Mouse (Mus musculus): Measurements from ENCODE around the gene Fli1.

Fli1 gene

DNA sequence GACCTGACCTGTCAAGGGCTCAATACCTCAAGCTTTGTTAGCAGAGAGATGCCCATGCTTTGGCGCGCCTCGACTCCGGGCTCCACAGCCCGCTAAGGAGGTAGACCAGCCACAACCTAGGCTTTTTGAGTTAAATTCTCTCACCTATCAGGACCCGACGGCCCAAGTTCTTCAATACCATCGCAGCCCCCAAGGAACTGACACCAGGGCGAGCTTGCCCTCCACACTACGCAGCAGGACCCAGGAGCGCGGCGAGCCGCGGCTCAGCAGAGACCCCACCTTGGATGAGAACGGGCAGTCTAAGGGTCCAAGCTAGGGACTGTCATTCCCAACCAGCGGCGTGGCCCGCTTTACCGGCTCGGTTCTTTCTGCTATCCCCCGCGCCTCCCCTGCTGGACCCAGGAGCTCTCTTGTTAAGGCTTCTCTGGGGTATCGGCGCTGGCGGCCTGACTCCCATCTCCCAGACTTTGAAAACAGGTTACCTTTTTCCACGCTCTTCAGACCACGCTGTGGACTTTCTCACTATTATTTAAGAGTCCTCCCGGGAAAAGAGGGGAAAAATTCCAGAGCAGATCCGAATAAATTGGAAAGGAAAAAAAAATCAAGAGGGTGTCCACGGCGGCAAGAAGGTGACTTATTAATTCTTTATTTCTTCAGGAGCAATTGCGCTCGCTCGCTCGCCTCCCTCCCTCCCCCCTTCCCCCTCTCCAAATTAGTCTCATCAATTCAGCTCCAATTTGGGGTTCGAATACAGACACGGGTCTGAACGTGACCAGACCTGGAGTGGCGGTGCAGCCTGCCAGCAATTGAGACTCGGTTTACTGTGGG lies at the start of gene Fli1:
Gene Fli1, minus strand, starts transcription at position 650 of the 828 bp plus-strand sequence.
- no peak for DNase-seq (ENCODE audit: low spot score in 2 of 2)

DNA sequence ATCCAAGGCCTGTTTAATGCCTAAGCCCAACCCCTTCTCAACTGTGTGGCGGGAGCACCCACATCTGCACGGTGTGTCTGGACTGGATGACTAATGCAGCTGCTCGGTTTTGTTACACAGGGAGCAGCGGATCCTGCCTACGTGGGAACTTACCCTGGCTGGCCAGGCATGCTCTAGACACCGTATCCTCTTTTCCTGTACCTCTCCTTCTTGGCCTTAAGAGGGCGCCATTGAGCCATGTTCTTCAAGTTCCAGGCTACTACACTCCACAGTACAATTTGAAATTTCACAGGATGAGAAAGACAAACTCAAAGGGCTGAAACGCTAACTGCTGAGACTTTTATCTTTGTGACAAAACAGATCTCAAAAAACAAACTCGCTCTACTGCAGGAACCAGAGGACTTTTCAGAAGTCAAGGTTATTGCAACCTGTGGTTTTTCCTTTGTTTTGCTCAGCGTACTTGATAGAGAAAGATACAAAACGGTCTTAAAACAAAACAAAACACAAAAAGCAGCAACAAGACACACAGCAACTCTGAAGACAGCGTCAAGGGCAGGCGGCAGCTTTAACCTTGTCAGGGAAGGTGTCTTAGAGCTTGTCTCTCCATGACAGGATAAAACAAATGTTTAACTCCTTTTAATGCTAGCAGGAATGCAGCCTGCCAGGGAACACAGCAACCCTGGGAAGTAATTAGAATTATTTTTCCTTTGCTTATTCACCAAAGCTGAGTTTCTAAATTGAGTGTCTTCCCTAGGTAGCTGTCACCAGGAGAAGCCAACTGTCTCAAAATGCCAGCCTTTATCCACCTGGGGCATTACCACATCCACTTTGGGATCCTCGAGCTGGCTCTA lies 49.3 kb upstream of the Fli1 start:
- peak in 1 of 2 experiments; percentile 47 for DNase-seq (ENCODE audit: low spot score in 2 of 2)

DNA sequence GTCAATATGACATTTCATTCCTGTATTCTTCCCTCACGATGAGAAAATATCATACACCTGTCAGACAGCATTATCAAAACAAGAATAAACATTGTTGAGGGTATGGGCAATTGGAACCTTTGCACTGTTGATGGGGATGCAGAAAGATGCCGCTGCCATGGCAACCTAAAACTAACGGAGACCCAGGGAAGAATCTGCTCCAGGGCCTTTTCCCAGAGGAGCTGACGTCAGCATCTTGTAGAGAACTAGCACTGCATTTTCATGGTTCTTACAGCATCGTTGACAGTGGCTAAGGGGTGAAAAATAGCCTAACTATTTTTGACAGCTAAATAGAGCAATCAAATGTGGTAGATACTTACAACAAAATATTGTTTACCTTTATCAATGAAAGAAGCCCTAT lies 47.9 kb upstream of the Fli1 start:
- DNase-seq (ENCODE audit: low spot score in 2 of 2): no peak

DNA sequence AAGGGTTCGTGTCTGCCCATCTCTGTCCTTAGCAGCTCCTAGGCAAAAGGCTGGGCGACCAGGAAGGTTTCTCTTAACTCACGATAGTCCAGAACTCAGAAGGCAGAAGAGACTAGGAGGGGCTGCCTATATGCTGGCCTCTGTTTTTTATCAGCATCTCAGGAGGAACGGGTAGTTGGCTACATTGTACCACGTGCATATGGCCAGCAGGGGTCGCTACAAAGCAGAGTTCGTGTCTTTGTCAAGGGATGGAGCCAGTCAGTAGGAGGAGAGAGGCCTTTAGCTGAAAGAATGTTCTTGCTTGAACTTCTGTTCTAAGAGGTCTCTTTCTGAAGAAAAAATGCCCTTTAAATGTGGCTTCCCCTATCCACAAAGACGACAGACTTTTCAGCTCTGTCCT lies 47.2 kb upstream of the Fli1 start:
- DNase-seq (ENCODE audit: low spot score in 2 of 2): peak; percentile 69 to 82

DNA sequence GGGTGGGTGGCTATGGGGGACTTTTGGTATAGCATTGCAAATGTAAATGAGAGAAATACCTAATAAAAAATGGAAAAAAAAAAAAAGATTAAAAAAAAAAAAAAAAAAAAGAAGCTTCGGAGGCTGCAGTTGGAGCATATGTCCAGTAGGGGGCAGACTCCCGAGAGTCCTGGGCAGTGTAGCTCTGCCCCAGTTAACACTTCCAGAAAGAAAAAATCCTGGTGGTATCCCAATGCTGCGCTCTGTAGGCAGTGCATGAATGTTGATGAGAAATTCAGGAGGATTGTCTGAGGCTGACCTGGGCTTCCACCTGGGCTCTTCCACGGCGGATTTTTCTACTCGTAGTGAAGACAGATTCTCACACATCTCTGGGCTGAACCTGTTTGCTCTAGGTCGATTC lies 42.7 kb upstream of the Fli1 start:
- no peak for DNase-seq (ENCODE audit: low spot score in 2 of 2)

DNA sequence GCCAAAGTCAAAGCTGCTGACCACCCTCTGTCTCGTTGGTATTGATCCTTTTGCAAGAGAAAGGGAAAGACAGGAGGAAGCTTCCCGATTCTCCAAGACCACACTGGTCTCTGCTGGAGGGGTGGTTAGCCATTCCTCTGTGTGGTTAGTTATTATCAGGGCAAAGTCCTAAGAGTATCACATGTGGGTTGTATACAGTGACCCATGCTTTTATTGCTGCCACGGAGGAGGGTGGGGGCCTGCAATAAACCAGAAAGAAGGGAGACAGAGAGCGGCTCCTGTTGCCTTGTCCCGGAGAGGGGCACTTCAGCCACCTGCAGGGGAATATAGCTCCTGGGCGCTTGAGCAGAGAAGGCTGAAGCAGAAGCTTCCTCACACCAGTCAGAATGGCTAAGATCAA lies 41.2 kb upstream of the Fli1 start:
- DNase-seq (ENCODE audit: low spot score in 2 of 2): no peak

DNA sequence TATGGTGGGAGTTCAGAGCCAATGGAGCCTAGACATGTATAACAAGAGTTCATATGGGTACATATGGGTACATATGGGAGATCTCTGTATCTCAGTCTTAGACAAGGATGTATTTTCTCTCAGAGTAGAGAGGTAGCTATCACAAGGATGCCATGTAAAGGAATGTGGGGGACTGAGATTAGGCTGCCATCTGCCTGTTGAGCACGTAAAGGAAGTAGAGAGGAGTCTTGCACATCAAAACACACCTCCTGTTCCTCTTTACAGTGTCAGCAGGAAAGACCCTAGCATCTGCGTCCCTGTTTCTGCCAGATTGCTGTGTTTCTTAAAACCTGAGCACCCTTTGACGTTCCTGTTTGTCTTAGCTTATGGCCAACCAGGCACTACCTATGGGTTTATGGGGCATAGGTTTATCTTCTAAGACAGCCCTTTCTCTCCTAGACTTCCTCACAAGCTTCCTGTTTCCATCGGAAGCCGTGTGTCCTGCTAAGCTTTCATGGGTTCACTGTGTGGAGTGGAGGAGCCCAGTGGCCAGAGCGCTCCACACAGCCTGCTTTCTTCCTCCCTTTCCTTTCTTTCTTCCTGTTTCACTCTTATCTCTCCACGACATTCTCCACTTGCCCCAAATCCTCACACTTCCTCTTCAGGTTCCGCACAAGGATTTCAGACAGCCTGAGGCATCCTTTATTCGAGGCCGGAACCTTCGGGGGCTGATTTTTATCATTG lies 39.4 kb upstream of the Fli1 start:
- DNase-seq (ENCODE audit: low spot score in 2 of 2): no peak

DNA sequence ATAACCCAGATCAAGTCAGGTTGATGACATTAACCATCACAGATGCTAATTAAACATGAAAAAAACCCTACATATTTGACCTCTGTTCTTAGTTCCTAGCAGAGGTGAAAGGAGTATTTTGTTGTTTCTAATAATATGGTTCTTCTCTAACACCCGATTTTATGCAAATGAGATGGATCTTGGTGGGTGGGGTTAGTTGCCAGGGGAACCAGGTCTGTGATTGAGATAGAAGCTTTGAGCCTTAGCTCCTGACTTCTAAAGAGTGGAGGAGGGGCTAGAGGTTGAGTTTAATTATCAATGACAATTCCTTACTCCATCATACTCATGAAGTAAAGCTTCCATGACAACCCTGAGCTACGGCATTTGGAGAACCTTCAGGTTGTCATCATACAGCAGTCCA lies 35.8 kb upstream of the Fli1 start:
- no peak for DNase-seq (ENCODE audit: low spot score in 2 of 2)

DNA sequence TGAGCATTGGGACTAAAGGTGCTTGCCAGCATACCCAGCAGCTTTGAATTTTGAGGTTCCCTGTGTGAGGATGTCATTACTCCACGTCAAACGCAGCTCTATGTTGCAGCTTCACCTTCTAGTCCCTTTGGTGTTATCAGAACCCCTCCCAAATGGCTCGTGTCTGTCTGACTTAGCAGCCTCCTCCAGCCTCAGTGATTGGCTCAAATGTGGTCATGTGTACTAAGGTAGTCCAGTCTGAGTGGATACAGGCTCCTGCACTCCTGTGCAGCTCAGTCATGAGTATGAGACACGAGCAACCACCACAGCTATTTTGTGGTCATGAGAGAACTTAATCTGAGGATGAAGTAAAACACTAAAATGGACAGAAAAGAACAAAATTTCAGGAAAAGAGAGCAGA lies 31.0 kb upstream of the Fli1 start:
- no peak for DNase-seq (ENCODE audit: low spot score in 2 of 2)

DNA sequence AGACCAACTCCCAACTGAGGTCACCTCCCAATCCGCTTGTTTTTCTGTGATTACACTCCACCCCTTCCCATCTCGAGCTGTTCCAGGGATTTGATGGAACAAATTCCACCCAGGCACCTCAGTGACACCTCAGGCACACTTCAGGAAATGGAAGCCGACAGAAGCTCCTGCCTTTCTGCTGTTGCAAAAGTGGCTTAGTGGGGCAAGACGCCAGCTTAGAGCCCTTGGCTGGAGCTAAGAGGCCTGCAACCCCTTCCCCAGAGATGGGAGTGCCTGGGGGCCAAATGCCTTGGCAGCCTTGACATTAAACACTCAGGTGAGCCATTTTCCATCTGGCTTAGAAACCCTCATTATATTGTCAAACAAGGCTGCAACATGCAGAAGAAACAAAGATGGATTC lies 29.0 kb upstream of the Fli1 start:
- DNase-seq (ENCODE audit: low spot score in 2 of 2): no peak

DNA sequence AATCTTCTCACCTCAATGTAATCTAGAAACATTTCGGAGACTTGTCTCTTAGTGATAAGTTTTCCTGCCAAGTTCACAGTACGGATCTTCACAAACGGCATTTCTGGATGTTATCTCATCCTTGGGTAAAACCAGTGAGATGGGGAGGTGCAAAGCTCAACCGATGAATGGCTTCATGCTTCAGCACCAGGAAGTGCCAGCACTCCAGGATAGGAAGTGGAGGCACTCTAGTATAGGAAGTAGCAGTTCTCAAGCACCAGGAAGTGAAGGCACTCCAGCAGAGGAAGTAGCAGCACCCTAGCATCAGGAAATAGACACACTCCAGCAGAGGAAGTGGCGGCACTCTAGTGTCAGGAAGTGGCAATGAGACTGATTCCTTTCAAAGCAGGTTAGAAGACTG lies 27.9 kb upstream of the Fli1 start:
- DNase-seq (ENCODE audit: low spot score in 2 of 2): no peak

DNA sequence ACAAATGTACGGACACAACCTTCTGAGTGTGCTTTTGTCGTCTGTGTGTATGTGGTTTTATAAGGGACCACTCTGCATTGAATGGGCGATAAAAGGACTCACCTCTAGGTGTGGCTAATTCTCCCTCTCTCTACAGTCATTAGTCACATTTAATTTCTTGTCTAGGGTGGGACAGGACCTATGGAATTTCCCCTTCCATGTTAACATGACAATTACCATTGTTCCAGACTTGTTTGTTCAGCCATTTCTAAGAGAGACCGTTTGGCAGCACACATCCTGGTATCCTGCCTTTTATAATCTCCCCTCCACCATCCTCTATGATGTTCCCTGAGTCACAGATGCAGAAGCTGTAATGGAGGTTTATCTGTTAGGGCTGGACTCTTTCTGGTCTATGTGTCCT lies 26.6 kb upstream of the Fli1 start:
- no peak for DNase-seq (ENCODE audit: low spot score in 2 of 2)

DNA sequence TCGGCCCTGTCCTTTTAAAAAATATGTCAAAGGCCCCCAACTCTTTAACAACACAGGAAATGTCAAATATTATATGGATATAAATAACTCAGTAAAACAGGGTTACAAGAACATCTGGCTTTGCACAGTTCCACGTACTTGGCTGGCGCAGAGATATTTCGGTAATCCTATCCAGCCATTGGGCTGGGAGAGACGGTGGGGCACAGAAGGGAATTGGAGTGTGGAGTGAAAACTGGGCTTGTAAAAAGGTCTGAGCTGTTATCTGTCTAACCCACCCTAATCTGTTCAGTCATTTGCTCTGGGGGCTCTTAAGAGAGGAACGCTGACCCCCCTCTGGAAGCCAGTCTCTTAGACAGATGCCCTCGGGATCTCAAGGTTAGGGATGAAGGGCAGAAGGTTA lies 24.9 kb upstream of the Fli1 start:
- no peak for DNase-seq (ENCODE audit: low spot score in 2 of 2)

DNA sequence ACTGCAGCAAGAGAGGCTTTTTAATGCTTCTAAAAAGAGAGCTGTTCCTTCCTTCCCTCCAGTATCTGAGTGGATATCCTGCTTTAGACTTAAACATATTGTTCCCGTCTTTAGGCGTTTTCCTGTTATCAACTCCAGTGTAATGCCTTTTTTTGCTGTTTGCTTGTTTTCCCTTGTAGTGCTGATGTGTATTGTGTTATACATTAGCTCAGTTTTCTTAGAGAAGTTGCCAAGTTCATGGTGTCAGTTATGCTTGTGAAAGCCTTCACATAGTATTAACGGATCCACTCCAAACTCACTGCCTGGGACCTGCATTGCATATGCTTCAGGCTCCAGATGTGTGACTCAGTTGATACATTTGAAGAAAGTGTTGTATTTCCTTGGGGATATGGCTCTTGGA lies 22.6 kb upstream of the Fli1 start:
- DNase-seq (ENCODE audit: low spot score in 2 of 2): no peak

DNA sequence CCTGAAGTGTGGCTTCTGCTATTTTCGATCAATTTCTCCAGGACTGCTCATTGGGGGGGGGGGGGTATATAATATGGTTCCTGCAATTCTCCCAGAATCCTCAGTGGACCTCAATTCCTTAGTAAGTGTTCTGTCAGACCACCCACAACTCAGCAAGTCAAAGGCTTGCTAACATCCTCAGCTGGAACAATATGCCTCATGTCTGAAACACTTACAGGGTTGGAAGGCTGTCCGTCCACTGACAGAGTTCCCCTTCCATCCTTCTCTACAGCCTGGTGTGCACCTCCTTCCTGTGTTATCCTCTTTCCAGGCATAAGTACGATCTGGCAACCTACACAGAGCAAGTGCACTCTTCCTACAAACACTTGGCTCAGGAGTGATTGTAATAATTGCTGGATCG lies 20.2 kb upstream of the Fli1 start:
- DNase-seq (ENCODE audit: low spot score in 2 of 2): no peak

DNA sequence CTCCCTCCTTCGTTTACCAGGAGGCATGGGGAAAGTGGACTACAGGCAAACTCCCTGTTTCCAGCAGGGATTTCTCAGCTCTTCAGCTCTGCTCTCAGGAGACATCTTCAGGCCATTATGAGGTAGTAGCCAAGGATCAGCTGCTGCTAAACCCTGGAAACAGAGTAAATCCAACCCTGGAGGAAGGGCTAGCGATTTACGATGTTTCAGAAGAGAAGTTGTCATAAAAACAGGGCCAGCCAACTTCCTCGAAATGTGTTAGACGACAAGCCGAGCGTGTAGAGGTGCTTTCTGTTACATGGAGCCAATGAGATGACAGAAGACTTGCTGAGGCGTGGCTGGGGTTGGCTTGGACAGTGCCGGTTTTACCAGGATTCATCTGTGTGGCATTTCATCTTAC lies 19.7 kb upstream of the Fli1 start:
- no peak for DNase-seq (ENCODE audit: low spot score in 2 of 2)

DNA sequence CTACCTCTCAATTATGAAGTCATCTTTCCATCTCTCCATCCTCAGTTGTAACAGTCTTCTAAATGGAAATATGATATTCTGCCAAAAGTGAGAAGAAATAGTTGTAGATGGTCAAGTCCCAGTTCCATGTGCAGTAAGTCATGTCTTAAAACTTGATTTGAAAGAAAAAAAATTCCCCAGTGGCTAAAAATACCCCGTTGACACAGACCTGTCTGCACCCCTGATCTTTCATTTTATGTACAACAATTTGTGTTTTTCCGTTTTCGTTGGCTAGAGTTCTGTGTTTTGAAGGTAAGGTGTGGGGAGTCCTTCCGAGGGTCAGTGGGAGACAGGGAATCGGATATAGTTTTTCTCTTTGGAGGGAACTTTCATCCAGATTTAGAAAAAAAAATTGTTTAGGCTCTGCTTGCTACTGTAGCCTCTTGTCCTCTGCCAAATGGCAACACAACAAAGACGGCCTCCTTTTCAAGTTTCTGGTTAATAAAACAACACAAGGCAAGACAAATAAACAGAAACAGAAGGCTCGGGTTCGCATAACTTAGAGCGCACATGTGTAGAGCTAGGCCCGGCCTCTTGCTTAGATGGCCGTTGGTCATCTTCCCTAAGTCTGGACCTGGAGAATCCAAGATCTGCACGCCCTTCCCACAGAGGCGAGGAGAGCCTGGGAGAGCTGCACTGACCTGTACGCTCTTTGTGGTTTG lies 18.7 kb upstream of the Fli1 start:
- DNase-seq (ENCODE audit: low spot score in 2 of 2): no peak

DNA sequence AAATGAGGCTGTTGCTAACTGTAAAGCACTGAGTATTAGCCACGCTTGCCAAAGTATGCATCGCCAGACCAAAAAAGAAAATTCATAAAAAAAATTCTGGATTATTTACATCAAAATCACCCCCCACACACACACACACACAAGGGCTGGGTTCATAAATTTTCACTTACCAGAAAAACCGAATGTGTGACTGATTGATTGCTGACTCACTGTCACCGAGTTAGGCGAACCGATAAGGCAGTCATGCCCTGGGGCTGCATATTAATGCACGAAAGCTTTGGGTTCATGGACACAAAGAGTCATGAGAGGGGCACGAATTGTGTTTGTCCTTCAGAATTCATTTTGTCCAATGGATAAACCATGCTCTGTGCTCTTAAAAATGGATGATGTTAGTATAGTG lies 17.2 kb upstream of the Fli1 start:
- DNase-seq (ENCODE audit: low spot score in 2 of 2): no peak

DNA sequence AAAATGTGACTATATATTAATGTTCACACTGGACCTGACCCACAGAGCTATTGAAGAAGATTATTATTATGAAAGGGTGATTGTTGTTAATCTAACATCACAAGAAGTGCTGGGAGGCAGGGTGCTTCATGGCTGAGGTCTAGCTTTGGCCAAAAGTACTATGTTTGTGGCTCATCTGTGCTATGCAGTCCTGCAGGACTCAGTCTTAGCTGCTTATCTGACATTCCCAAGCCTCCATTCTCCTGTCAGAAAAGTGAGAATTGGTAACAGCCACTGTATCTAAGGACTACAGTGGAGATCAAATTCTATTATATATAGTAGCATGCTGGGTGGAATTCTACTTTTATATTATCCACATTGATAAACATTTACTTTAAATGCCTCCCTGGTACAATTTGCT lies 16.8 kb upstream of the Fli1 start:
- DNase-seq (ENCODE audit: low spot score in 2 of 2): no peak

DNA sequence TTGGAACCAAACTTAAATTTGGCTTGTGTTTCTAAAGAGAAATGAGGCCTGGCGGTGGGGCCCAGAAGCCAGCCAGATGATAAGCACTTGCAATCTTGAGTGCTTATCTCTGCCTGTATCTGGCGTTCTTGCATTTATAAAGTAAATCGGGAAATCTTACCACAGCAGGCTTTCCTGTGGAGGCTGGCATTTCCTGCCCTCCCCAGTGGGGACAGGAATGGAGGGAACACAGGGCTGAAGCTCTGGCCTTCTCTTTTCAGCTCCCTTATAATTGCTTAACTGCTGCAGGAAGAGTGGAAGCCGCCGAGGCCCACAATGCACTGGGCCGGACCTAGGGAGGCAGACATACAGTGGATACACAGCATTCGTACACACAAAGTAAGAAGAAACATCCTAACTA lies 13.7 kb upstream of the Fli1 start:
- DNase-seq (ENCODE audit: low spot score in 2 of 2): no peak

DNA sequence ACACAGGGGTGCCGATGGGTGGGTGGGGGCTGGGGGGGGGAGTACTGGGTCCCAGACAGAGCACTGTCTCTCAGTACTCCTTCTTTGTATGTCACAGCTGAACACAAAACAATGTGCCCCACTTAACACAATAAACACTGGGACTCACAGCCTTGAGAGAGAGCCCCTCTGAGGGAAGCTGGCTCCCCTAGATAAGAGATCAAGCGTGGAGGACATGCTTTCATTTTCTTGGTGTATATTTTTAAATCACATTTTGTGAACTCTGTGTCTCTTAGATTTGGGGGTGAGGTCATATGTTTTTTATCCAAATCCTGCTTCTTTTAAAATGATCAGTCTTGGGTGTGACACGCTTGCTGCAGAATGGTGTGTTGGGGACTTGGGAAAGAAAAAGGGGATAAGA lies 12.6 kb upstream of the Fli1 start:
- DNase-seq (ENCODE audit: low spot score in 2 of 2): no peak

DNA sequence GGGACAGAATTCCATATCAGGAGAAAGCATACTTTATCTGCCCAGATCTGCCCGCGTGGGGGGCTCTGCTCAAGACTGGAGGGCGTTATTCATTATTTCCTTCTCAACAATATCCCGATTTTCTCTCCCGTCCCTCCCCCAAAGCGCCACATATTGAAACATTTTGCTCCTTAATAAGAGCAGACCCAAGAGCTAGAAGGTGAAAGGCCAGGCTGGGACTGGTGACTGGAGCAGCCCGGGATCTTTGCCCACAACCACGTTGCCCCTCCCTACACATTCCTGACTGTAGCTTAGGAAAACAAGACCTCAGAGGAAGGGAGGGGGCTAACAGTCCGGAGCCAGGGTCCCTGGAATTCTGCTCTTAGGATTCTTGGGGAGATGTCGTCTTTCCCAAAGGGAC lies 7.9 kb upstream of the Fli1 start:
- DNase-seq (ENCODE audit: low spot score in 2 of 2): no peak

Data from spleen, postnatal 14 days (tissue).